Mouse (Mus musculus) C2C12 (cell line): ENCODE measurements around the gene Snx1.

Source experiments
- CEBPB ChIP-seq: IDR thresholded peaks from one replicate; pipeline ENCODE4 v1.6.1; 2011; ENCODE audit warnings: low read depth, mild to moderate bottlenecking, control low read depth, moderate library complexity
- CTCF ChIP-seq: IDR thresholded peaks from one replicate; pipeline ENCODE4 v1.5.1; 2011; ENCODE audit not compliant: control insufficient read depth, insufficient read depth, insufficient read length
- MAX ChIP-seq: IDR thresholded peaks from one replicate; pipeline ENCODE4 v1.6.1; 2011; ENCODE audit warnings: mild to moderate bottlenecking, control low read depth
- MYOD1 ChIP-seq: IDR thresholded peaks from one replicate; pipeline ENCODE4 v1.6.1; 2011; ENCODE audit warnings: low read depth; ENCODE audit not compliant: control insufficient read depth, insufficient read length

GRCm38 (mm10) chr9:66126456-66127192 is at the start of gene Snx1, which contains the start of gene Ciao2a:
- TF ChIP-seq MAX (peak; percentile 98), CTCF (no peak), CEBPB (no peak), MYOD1 (no peak)
